Mouse (Mus musculus) naive thymus-derived CD4-positive, alpha-beta T cell, adult 5 months (primary cell): ENCODE data around the gene Slc25a14. TPM values are rescaled to one million over a fixed set of nuclear protein-coding genes. Genes with fewer than 3 reads are reported as not detected.

Experiments
- polyA plus RNA-seq: library from polyadenylated mRNA; unstranded; fragments of 100-300 nt; shearing (Covaris generic); gene quantifications from one replicate; pipeline ENCODE4 v1.2.1, GENCODE M21; 2017

Slc25a14 gene
- polyA plus RNA-seq: 2.9 TPM

GRCm38 (mm10) chrX:48623379-48624053, at the start of gene Slc25a14:
Gene Slc25a14 (plus strand): TSS chrX:48623413.

GRCm38 (mm10) chrX:48594099-48594760, 29.0 kb upstream of the Slc25a14 start, which contains the start of gene Zfp280c:
Gene Zfp280c (minus strand): TSS chrX:48594504.

GRCm38 (mm10) chrX:48674171-48674570, 51.0 kb downstream of the Slc25a14 start, which contains the start of gene Gpr119:
Gene Gpr119 (minus strand): TSS chrX:48674478.

GRCm38 (mm10) chrX:48694864-48695371, 71.7 kb downstream of the Slc25a14 start, which contains the start of gene Rbmx2:
Gene Rbmx2 (plus strand): TSS chrX:48695004.

Other genes starting within 250 kb of the Slc25a14 start
- gene Elf4, start 160.3 kb upstream of the Slc25a14 start, polyA plus RNA-seq: 64.1 TPM
- 28.2 TPM for gene Aifm1, start 109.8 kb upstream of the Slc25a14 start, polyA plus RNA-seq
- gene Rab33a, start 104.1 kb upstream of the Slc25a14 start, polyA plus RNA-seq: 0.30 TPM
- 12.7 TPM for gene Zfp280c, start 28.9 kb upstream of the Slc25a14 start, polyA plus RNA-seq
- gene Gpr119, start 51.1 kb downstream of the Slc25a14 start, polyA plus RNA-seq: not detected
- 12.2 TPM for gene Rbmx2, start 71.6 kb downstream of the Slc25a14 start, polyA plus RNA-seq